Mouse (Mus musculus) right cerebral cortex, postnatal 14 days (tissue): ENCODE data around the gene Ctr9.

Experiments
- DNase-seq: peaks from one replicate; pipeline ENCODE4 v3.0.0; 2022

The Ctr9 gene

DNA sequence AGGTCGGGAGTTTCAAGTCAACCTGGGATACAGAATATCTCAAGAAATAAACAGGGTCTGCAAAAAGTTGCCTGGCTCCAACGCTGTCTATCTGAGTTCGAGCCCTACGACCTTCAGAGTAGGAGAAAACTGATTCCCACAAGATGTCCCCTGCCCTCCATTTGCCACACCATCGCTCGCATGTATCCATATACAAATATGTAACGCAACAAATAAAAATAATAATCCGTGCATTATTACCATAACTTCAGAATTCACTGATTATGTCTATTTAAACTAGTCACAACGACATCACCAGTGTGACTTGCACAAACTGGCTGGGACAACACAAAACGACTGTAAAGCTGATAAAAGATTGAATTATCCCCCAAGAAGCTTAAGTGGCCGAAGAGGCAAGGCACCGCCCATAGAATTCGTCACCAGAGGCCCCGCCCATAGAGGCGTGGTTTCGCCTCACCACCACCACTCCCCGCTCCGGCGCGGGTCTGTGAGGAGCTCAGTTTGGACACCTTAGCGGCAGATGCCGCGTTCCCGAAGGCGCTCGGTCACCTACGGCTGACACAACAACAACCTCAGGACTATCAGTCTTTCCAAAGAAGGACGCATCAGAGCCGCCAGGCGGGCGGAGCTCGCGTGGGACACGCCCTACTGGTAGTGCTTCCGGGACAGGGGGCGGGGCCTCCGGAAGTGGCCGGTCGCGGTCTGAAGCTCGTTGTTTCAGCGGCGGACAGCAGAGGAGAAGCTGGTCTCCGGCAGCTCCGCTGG, at the start of gene Ctr9:
Ctr9 (plus strand) TSS at position 671 of the 765 bp plus-strand sequence.
- peak; percentile 90 for DNase-seq

DNA sequence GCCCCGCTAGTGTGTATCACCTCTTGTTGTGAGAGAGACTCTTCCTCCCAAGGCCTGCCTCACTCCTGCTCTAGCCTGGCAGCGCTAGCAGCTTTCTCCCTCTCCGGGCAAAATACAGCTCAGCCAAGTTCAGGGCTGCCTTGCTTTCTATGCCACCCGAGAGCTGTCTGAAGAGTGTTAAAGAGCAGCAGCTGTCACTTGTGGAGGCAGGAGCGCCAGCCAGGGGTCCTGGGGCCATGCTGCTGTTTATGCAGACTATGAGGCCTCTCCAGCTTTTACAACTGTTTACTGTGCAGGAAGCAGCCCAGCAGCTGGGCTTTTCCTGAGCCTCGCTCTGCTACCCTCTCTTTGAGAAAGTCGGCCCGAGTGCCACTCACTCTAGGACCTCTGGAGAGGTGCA, 47.7 kb upstream of the Ctr9 start:
- no peak for DNase-seq

DNA sequence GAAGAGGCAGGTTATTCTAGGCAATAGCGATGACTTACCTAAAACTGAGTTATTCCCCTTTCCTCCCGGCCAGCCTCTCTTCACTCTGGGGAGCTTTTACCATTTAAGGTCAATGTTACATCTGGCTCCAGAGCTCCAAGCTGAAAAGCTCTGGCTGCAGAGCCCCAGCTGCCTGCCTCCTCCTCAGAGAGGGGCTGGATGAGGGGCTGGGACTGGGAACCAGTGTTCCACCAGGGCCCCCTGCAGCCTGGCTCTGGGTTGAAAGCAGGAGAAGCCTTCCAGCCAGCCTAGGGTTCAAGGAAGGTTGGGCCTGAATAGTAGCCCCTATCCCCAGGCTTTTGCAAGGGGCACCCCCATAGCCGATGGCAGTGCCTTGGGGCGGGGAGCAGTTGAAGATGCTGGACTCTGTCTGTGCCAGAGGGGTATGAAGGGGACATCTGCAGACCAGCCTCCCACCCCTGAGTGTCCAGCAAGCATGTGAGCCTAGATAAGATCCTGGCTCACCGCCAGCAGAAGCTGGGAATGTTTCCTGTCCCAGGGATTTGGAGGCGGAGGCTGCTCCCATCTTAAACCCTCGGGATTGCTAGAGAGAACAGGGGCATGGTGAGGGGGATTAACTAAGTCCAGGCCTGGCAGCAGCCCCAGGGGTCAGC, 46.6 kb upstream of the Ctr9 start, which contains the start of gene Mrvi1:
Mrvi1 (minus strand) TSS at position 409 of the 653 bp plus-strand sequence.
- peak; percentile 20 for DNase-seq

DNA sequence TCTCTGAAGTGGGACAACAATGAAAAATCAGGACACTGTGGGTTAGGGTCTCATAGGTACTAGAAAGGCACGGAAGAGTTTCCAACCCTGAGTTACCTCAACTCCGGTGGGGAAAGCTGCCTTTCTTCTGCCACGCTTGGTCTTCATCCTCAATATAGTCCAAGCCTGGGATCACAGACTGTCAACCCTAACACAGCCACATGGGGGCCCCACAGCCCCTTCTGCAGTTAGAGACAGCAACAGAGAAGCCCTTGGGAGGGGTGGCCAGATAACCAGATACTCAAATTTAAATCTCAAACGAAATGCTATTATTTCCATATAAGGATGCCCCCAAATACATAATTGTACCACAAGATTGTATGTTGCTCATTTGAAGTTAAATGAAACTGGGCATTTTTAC, 46.0 kb upstream of the Ctr9 start:
- peak; percentile 35 for DNase-seq

DNA sequence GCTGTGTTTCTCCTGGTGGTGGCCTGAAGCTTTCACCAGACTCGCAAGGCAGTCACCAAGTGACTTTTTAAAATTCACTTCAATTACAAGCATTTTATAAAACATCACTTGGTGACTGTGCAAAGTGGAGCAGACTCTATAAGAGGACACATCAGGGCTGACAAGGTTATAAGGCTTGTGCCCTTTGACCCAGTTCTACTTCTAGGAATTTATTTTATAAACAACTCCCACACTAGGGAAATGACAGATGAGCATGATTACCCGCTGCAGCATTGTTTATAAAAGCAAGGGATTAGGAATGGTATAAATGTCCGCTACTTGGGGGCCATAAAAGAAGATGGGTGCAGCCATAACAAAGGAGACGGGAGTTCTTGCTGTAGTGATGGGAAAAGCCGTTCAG, 45.1 kb upstream of the Ctr9 start:
- no peak for DNase-seq

DNA sequence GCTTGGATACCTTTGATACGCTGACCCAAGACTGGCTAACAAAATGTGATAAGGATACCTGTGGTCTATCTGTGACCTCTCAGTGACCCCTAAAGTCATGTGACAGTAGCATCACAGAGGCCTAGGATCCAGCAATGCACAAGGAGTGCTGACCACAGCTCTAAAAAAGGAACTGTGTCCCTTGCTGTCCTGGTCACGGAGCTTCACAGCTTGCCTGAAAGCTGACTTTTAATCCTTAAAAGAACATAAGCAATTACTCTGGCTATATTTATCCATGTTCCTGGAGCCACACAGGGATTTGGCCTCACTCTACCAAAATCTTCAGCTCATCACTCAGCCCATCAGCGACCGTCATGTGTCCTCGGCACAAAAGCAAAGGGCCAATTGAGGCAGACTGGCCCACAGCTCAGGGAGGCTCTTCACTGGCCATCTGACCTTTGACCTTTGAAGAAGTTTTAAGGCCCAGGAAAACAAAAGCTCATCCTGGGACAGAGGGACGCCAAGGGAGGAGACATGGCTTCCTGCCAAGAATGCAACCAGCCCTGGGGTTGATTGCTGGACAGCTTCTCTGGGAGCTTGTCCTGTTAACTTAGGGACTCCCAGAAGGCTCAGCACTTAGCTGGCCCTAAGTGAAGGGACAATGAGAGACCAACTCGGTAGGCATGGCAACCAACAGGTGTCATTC, 43.0 kb upstream of the Ctr9 start:
- no peak for DNase-seq

DNA sequence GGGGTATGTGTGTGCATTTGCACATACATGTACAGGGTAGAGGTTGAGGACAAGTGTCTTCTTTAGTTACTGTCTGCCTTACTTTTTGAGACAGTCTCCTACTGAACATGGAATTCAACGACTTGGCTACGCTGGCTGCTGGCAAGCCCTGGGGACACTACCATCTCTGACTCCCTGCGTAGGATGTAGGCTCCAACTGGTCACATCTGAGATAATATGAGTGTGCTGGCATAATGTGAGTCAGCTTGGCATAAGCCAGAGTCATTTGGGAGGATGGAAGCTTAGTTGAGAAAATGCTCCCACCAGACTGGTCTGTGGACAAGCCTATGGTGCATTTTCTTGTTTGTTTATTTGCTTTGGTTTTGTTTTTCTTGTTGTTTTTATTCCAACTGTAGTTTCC, 40.7 kb upstream of the Ctr9 start:
- no peak for DNase-seq

DNA sequence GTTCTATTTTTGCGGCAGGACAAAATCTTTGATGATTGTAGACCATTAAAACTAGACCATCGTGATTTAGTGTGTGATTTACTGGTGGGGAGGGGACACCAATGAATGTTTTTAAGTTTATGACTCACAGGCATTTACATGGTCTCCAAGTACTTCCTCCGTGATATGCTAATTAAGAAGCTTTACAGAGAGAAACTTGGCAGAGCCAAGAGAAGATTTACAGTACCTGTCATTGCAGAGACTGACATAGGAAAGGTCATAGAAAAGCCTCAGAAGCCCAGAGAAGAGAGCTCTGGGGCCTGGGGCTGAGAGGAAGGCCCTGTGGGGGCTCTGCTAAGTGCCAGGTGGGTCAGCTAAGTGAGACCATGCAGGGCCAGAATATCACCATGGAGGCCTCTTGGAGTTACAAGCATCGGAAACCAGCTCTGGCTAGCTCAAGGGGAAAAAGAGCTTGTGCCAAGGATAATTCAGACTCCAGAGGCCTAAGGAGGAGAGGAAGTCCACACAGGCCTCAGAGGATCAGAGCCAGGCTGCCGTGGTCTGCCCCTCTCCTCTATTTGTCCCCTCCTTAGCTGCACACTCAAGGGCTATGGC, 39.4 kb upstream of the Ctr9 start:
- DNase-seq: no peak

DNA sequence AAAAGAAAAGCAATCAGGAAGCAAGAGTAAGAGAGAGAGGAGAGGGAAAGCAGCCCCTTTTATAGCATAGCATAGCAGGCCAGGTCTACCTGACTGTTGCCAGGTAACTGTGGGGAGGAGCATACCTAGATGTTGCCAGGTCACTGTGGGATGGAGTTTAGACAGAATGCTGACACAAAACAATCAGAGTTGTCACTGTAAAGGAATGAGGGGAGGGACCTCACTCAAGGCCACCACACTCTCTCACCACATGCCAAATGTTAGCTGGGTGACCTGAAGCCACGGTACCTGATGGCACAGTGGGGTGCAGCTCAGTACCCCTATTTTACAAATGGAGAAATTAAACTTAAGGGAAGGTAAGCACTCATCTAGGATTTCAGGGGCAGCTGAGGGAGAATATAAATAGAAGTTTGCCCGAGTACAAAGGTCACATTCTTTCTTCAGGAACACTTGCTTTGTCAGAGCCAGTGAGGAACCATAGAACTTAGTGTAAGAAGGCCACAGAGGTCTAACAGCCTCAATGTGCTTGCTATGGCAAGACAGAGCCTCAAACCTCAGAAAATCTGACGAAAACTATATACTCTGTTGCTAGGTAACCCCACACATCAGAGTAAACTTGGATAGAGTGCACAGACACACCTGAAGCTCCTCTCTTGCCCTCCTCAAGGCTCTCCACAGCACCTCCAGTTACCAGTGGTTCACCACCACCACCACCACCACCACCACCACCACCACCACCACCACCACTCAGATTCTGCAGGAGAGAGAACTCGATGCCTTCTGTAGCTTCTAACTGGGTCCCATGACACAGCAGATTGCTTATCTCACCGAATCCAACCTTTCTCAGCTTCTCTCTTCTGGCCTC, 38.2 kb upstream of the Ctr9 start:
- DNase-seq: no peak

DNA sequence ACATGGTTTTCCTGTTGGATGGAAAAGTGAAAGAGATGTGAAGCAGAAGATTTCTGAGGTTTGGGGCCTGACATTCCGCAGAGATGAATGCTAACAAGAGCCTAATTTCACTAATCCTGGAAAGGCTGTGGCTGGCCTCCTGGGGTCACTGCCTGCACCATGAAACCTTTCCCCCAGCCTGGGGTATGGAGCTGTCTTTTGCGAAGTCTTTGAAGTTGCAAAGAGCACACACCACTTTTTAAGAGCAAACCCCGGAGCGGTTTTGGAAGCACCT, 37.6 kb upstream of the Ctr9 start:
- no peak for DNase-seq

DNA sequence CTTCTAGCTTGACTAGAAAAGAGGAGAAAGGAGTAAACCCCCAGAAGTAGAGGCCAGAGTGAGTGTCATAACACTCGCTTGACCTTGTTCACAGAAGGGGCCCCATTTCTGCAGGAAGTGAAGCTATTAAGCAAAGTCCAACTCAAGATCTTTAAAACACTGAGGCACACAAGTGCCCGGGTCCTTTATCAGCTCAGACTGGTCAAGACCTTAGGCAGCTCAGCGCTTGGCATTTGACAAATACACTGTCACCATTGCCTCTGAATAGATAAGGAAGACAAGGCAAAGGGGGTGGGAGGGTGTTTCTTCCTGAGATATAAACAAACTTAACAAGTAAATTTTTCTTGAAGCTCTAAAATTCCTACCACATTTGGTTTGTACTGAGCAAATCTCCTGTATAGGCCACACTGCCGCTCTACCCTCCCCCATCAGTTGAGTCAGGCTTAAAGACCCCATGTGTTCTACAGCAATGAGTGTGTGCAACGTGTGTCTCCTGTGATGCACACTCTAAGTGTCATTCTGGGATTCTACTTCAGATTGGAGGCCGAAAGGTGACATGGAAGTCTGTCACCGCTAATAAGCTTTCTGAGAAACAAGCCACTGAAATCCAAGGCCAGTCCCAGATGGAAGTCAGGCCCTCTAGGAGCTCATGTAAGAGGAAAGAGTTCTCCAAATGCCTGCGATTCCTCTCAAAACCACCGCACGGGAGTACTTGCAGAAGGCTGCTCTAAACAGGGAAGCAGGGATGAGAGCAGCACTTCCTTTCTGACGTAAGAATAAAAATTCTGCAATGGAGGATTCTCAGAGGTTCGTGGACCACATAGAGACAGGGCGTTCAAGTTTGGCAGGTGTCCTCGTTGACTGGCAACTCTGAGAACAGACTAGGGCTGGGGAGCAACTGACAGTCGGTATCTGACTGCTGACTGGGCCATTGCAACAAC, 29.6 kb upstream of the Ctr9 start:
- no peak for DNase-seq

DNA sequence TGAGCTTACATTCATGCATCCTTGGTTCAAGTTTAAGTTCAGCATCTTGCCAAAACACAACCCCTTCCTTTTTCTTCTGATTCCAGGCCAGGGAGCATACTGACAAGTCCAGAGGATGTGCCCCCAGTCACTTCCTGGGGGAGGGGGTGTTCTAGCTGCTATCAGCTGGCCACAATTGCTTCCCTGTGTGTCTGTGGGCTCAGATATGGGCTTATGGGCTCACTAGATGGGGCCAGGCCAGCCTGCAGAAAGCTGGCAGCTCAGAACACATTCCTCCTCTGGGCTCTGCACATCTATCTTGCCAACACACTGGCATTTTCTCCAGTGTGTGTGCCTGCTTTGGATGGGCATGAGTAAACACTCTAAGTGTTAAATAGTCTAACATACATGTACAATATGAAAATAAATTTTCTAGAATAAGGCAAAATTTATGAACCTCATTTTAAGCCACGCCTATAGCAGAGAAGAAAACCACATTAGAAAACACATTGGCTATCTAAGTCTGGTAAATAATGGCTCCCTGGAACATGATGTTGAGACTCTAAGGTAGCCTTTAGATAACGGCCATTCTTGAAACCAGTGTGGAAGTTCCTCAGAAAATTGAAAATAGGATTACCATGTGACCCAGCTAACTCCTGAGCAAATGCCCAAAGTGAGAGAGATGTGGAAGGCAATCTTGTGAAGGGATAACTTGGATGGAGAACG, 24.5 kb upstream of the Ctr9 start:
- no peak for DNase-seq

DNA sequence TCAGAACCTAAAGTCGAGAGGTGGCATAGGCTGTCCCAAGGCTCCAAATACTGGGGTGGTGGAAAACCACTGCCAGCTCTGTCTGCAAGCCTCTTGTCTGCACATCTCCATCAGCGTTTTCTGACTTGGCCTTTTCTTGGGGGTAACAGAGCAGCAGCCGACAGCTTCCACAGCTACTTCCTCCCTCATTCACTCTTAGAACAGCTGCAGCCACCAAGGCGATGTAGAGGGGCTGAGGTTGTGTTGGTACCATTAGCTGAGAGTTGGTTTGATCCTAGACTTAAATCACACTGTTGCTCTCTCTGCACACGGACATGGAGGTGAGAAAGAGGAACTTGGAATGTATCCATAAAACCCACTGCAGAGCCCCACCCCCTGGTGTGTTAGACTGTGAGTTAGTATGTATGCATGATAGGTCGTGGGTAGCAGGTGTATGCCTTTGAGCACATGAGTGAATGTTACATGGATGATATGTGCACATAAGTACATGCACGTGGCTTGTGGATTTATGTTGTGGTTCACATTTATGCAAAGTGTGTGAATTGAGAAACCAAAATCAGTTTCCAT, 14.6 kb upstream of the Ctr9 start:
- no peak for DNase-seq

DNA sequence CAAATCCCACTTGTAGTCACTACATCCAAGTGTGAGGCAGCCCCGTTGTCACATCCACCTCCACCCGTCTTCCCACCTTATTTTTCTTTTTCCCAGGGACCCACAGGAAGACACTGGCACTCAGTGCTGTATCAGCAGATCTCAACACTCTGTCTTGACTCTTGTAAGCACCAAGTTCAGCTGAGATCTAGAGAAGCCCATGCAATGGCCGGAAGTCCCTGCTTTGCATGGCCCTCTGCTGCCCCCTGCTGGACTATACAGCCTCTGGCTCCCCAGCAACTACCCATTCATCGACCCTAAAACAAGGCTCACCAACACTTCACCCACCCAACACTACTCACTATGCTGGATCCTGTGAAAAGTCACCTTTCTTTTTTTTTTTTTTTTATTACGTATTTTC, 13.9 kb upstream of the Ctr9 start:
- peak; percentile 95 for DNase-seq

DNA sequence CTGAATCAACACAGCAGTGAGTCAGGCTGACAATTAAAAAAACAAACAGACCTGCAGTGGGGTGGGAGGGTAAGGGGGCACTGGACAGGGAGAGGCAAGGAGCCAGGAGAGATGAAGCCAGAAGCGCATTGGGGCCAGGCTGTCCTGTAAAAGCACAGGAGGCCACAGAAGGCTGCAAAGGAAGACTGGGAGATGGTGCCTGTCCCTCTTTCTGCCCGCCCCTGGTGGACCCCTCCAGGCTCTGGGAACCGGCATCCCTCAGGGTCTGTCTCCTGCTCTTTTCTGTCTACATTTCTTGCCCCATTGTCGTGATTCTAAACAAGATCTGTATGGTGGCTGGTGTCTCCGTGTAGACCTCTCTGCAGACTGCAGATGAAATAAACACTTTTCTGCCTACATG, 13.0 kb upstream of the Ctr9 start:
- DNase-seq: no peak

DNA sequence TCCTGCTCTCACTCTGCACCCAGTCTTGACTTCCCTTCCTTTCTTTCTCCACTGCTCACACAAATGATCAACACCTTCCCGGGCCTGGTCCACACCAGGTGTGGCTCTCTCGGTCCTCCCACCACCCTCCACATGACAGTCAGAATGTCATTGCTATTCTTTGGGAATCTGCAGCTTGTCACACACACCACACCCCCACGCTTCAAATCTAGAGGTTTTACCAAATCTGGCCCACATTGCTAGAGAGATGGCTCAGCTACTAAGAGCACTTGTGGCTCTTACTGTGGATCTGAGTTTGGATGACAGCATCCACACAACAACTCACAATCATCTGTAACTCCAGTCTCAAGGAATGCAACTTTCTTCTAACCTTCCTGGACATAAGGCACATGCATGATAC, 11.8 kb upstream of the Ctr9 start:
- no peak for DNase-seq

DNA sequence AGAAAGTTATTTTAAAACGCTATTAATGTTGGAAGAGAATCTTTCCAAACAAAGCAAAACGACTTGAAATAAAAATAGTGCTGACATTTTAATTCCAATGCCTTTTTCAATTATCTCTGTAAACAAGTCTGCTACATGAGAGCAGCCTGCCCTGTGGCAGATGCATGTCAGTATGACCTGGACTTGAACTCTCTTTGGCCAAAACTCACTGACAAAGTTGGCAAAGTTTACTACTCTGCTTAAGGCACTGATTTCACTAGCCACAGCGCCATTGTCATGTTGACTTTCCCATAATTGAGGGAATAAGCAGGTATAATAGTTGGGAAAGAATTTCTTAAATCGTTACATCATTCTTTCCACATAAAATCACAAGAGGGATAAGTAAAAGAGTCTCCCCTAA, 7.9 kb upstream of the Ctr9 start:
- DNase-seq: no peak

DNA sequence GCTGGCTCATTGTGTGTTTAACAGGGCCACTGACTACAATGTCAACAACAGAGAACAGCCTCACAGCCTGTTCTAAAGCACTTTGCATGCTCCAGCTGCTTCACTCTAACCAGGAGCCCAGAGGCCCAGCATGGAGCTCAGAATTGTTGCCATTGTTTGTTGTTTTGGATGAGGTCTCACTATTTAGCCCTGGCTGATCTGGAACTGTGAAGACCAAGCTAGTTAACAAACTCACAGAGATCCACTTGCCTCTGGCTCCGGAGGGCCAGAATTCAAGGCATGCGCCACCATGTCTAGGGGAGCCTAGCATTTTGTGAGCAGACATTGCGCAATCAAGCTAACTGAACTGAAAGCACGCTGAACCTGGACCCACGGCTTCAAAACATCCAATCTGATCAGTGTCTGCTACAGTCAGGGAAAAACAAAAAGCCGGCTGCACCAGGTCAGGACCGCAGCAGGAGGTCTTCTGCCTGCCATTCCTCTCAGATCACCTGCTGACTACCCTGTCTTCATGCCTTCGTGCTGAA, 4.6 kb upstream of the Ctr9 start:
- DNase-seq: no peak

DNA sequence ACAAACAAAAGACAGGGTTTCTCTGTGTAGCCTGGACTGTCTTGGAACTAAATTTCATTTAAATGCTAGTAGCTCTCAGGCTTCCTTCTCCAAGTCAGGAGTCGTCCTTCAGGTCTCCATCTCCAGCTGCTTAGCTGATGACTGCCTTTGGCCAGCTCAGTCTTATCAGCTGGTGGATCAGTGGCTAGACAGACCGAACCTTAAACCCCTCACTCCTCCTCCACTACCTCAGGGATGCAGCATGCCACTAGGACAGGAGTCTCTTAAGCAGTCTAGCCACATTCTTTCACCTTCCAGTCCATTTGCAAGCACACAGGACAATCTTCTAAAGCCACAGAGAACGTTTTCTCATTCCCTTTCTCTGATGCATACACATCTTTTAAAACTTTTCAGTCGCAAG, 3.8 kb upstream of the Ctr9 start:
- no peak for DNase-seq

DNA sequence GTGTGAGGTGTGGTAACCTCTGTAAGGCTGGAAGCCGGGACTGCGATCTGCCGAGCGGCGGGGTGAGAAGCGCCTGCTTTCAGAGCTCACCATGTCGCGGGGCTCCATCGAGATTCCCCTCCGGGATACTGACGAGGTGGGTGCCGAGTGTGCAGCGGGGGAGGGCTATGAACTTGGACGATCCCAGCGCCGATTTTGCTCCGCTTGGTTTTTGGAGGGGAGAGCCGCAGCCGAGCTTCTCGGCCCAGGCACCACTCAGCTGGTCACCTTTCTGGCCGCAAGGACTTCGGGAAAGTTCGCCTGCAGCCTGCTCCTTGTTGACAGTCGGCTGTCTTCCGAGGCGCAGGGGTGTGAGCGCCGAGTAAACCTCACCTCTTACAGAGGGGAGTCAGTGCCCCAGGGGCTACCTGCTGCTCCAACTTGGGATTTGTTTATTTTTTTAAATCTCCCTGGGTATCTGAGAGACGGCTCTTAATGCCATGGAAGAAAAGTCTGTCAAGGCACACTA, 349 bp downstream of the Ctr9 start:
- no peak for DNase-seq
